Mouse (Mus musculus) small intestine, adult 2 months (tissue): ENCODE results near the gene Gm21775. TPM values are rescaled to one million over a fixed set of nuclear protein-coding genes. Genes with fewer than 3 reads are reported as not detected.
"Not testable (repeated sequence)": the region's sequence is repeated elsewhere in the genome, so short reads cannot be mapped to it uniquely, and the experiment has no call there.

ENCODE experiments used
- H3K27ac ChIP-seq: fragments of 200-500 bp; 2 replicates; pipeline ENCODE4 v1.5.1; 2012; ENCODE audit warnings: low read depth, low read length, control low read depth, inconsistent platforms; ENCODE audit not compliant: insufficient read depth
- H3K27me3 ChIP-seq: fragments of 200-500 bp; 2 replicates; pipeline ENCODE4 v1.6.1; 2012; ENCODE audit warnings: mild to moderate bottlenecking, moderate library complexity, low read length, inconsistent platforms; ENCODE audit not compliant: control insufficient read depth, insufficient read depth
- H3K36me3 ChIP-seq: fragments of 200-500 bp; 2 replicates; pipeline ENCODE4 v1.6.1; 2012; ENCODE audit warnings: mild to moderate bottlenecking, low read length, control low read depth, inconsistent platforms; ENCODE audit not compliant: control insufficient read depth, insufficient read depth
- H3K4me1 ChIP-seq: fragments of 200-500 bp; 2 replicates; pipeline ENCODE4 v1.6.1; 2012; ENCODE audit warnings: low read length, inconsistent platforms, mixed read lengths; ENCODE audit not compliant: control insufficient read depth, insufficient read depth, insufficient read length
- H3K4me3 ChIP-seq: fragments of 200-500 bp; 2 replicates; pipeline ENCODE4 v1.5.1; 2012; ENCODE audit warnings: low read depth, mild to moderate bottlenecking, control low read depth, inconsistent platforms, low read length, moderate library complexity
- WGBS: fragments of 180-500 bp; shearing (Covaris S2); methylation state at CpG from one replicate; pipeline ENCODE4 v1.1.7; 2018; 5-methylcytosine and 5-hydroxymethylcytosine counted together
- polyA plus RNA-seq: library from polyadenylated mRNA; depleted of rRNA; stranded (reverse); fragments of >200 nt; gene quantifications from 2 replicates; pipeline ENCODE4 v1.2.3, GENCODE M21; 2012; rRNA removed

The Gm21775 gene
- polyA plus RNA-seq = not detected in 2 replicates

DNA sequence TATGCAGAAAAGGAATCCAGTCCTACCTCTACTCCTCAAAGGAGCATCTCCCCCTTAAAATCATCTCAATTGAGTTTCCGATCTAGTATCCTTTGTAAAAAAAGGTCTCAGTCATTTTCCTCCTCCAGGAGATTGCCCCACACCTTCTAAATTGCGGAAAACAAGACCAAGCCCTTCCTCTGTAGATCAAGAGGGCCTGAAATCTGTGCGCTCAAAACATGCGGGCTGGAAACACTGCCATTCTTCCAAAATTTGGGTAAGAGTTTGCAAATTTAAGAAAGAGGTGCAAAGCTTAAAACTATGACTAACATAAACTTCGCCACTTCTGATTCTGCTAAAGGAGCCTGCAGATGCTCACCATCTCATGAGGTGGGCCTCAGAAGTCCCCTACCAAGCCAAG, at the start of gene Gm21775:
Gene Gm21775, plus strand, starts transcription at position 301 of the 400 bp plus-strand sequence.
- not testable (repeated sequence) for H3K36me3 ChIP-seq, H3K4me1 ChIP-seq, H3K27me3 ChIP-seq, H3K4me3 ChIP-seq, H3K27ac ChIP-seq
- 81% methylated on average over 5 of the region's 5 CpGs for WGBS

- not testable (repeated sequence) for H3K4me3 ChIP-seq, H3K36me3 ChIP-seq, H3K27ac ChIP-seq, H3K27me3 ChIP-seq, H3K4me1 ChIP-seq
These were observed 17.3 kb upstream of the Gm21775 start, which contains the start of gene Gm20737 for GRCm38 (mm10) chrY:10535942-10536341. Gene Gm20737 (minus strand): TSS chrY:10536042.

Other genes starting within 250 kb of the Gm21775 start
- gene Gm20834, start 228.9 kb upstream of the Gm21775 start, polyA plus RNA-seq = not detected in 2 replicates
- gene Gm28510, start 140.7 kb upstream of the Gm21775 start, polyA plus RNA-seq = not detected in 2 replicates
- gene Gm20737, start 17.4 kb upstream of the Gm21775 start, polyA plus RNA-seq = not detected in 2 replicates
- not detected in 2 replicates for gene Gm21900, start 62.9 kb downstream of the Gm21775 start, polyA plus RNA-seq
- not detected in 2 replicates for gene Gm20777, start 199.0 kb downstream of the Gm21775 start, polyA plus RNA-seq